Mouse (Mus musculus) embryonic fibroblast, embryonic 13.5 days (primary cell): ENCODE data around the gene Ctse.

Source experiments
- CTCF ChIP-seq: IDR thresholded peaks from 2 replicates; pipeline ENCODE4 v1.5.1; 2011; ENCODE audit warnings: mild to moderate bottlenecking, control low read depth, low read length, moderate library complexity, borderline replicate concordance; ENCODE audit not compliant: insufficient read depth
- POLR2A ChIP-seq: IDR thresholded peaks from 2 replicates; pipeline ENCODE4 v1.6.1; 2011; ENCODE audit warnings: low read depth, mild to moderate bottlenecking, control low read depth, low read length, moderate library complexity

DNA sequence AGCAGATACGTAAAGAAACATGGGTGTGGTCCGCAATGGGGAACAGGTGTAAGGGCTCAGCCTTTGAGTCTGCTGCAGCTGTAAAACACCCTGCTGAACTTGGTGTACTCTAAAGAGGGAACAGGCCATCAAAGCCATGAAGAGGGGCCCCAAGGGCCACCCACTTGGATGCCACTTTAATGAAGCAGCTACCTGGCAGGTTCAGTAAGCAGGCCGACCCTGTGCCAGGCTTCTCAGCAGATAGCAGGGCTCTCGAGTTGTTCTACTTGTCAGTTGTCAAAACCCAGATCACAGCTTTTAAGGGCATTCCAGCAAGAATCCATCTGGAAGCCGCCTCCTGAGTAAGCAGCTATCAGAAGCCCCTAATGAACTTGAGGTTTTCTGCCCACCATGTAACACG is 17.5 kb downstream of the Ctse start:
- TF ChIP-seq CTCF = no peak
- TF ChIP-seq POLR2A = no peak
